Mouse (Mus musculus): Measurements from ENCODE around the gene Gm11437.
A peak's percentile ranks its signal among the peaks of the same experiment; 100 is the strongest.

Gm11437 gene

GRCm38 (mm10) chr11:84167046-84167526 lies at the start of gene Gm11437:
Gm11437 (minus strand) TSS chr11:84167476.
- no peak for DNase-seq

- no peak for DNase-seq
These were observed 43.6 kb upstream of the Gm11437 start for GRCm38 (mm10) chr11:84210876-84211275.

GRCm38 (mm10) chr11:84205776-84206175 lies 38.5 kb upstream of the Gm11437 start:
- no peak for DNase-seq

DNA sequence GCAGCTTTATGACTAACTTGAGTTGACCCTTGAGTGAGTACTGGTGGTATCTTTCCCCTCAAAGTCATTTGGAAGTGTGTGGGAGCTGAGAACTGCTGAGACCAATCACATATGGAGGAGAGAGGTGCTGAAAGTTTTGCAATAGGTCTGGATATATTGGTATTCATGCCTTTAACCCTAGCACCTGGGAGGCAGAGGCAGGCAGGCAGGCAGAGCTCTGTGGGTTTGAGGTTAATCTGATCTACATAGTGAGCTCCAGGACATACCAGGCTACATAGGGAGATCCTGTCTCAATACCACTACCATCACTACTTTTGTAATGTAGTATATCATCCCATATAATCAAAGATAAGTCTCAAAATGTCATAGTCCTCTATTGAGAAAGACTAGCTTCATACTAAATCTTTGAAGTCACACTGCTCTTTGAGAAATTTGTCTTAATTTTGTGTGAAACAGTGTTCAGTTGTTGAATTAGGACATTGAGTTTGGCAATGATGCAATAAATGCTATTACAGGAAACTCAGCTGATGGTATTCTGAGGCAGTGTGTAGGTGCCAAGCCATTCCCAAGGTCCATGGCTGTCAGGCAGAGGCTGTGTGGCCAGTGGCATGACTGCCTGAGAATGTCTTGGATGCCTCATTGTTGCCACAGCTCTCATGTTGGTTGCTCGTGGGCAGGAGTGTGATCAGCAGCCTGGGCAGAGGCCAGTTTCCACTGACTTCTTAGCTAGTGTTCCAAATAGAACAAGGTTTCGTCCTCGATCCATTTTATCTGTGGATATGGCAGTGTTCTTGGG lies 30.5 kb upstream of the Gm11437 start:
- DNase-seq, result no peak

- no peak for DNase-seq
These were observed 27.5 kb upstream of the Gm11437 start for GRCm38 (mm10) chr11:84194751-84195150.

- DNase-seq, result no peak
These were observed 26.0 kb upstream of the Gm11437 start for GRCm38 (mm10) chr11:84193249-84193648.

GRCm38 (mm10) chr11:84190581-84191233 lies 23.4 kb upstream of the Gm11437 start:
- DNase-seq, result no peak

- DNase-seq, result no peak
These were observed 21.3 kb upstream of the Gm11437 start for GRCm38 (mm10) chr11:84188530-84188929.

GRCm38 (mm10) chr11:84181286-84181685 lies 14.0 kb upstream of the Gm11437 start:
- DNase-seq, result no peak

DNA sequence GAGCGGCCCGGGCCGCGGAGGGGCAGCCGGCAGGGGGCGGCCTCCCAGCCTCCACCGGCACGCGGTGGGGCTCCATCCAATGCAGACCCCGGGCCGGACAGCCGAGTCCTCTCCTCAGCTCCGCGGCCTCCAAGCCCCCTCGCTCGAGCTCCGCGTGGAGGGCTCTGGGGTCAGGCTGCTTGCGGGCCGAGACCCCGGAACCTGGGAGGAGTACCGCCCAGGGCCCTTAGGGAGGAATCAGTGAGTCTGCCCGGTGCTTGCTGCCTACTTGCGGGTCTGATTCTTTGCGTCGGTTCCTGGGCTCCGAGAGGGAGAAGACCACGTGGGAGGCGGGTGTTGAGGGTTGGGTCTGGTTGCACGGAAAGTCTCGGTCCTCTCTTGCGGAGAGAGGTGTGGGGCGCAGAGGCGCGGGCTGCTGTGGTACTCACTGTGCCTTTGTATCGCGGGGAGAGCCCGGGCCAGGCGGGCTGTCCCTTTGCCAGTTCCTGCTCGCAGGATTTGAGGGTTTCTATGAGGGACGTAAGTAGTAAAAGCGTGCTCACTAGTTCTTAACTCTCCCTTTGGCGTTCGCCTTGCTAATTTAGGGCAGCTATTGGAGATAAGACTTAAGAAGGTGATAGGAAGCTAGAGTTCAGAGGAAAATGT lies 12.8 kb upstream of the Gm11437 start:
- DNase-seq, result peak; percentile 79

GRCm38 (mm10) chr11:84179226-84179953 lies 12.1 kb upstream of the Gm11437 start:
- peak; percentile 93 for DNase-seq

DNA sequence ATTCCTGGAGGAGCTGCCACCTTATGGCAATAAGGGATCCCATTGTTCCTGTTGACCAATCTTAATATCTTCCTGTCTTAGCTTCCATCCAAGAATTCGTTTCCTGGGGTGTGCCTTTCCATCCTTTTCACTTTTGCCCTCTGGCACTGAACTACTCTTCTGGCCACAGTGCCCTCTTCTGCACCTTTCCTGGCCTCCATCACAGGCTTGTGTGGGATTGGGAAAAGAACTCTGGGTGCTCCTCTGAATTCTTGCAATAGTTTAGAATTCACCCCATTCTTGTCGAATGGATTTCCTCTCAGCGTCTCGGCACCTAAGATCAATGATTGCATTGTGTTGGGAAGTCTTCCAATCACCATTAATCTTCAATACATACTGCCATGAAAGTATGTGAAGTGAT lies 11.3 kb upstream of the Gm11437 start:
- no peak for DNase-seq

DNA sequence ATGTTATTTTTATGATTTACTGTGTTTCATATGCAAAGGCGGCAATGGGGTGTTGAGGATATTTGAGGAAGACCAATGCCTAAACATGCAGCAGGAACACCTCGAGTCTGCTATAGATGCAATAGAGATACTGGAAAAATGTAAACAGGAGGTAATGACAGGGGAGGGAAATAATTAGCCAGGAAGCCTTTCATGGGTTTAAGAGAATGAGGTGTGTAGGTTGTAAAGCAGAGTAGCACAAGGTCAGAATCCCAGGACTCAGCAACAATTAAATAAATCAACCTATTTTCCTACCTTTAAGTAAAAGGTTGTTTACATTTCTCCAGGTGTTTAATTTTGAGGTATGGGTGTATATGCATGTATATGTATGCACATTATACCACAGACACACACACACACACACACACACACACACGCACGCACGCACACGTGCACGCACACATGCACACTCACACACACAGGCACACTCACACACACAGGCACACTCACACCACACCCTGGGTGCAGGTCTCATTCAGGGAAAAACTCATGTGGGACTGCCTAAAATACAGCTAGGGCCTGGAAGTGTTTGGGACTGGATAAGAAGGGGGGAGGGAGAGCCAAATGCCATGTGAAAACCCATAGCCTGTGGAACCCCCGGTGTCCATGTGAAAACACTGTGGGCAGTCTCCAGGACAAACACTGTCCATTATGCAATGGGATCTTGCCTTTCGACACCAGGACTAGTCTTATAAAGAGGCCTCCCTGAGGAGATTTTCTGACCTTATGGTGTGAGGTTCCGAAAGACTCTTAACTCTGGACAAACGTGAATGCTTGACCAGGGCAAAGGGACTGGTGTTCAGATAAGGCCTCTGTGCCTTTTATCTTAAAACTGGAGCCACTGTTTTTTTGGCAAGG lies 5.5 kb upstream of the Gm11437 start:
- no peak for DNase-seq

- peak; percentile 43 for DNase-seq
These were observed 1.5 kb upstream of the Gm11437 start for GRCm38 (mm10) chr11:84168701-84169288.

DNA sequence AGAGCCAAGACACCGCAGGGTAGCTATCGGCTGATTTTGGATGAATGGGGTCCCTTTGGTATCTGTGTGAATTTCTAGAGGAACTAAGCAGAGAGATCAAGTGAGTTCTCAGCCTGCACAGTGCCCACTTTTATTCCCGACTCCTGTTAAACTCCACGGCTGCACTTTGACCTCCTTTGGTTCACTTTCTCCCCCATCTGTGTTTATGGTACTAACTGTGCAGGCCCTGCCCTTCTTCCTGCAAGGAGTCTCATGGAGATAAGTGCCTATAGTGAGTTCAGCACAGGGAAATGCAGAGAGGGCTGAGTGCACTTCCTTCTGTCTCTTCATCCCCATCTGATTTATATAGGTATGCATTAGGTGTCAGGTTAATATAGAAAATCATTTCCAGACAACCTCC lies 2.7 kb downstream of the Gm11437 start:
- no peak for DNase-seq

GRCm38 (mm10) chr11:84164123-84164522 lies 3.2 kb downstream of the Gm11437 start:
- DNase-seq, result no peak

GRCm38 (mm10) chr11:84156535-84157262 lies 10.6 kb downstream of the Gm11437 start:
- DNase-seq, result no peak

DNA sequence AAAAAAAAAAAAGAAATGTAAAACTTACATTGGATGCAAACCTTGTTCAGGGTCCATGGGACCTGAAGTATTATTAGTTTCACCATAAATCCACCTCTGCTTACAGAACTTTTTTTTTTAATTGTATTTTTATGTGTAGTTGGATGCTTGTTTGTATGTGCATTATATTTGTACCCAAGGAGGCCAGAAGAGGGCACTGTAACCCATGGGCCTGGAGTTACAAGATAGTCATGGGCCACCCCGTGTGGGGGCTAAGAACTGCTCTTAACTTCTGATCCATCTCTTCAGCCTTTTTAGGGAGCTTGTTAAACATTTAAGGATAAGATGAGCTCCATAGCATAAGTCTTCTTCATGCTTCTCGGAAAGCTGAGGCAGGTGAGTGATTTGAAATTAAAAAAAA lies 16.4 kb downstream of the Gm11437 start:
- DNase-seq, result no peak

DNA sequence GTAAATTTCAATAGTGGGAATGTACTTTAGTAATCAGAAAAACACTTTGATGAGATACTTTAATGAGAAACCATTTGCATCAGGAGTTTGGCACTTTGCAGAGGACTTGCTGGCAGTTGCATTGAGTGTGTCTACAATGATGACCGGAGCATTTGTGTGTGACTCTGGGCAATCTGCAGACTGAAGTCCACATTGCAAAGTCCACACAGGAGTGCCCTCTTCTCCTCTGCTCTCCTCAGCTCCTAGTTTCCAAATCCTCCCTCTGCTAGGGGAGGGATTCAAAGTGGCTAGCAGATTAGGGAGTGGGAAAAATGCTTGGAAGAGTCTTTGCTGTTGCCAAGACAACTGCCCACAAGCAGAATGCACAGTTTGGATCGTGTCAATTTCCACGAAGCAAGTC lies 21.2 kb downstream of the Gm11437 start:
- DNase-seq, result no peak

GRCm38 (mm10) chr11:84145201-84145798 lies 22.0 kb downstream of the Gm11437 start:
- no peak for DNase-seq
